Mouse (Mus musculus): ENCODE results near the gene Sult2a7. TPM values are rescaled to one million over a fixed set of nuclear protein-coding genes. Genes with fewer than 3 reads are reported as not detected.

Sult2a7 gene
- polyA plus RNA-seq, 1 experiment: not detected

DNA sequence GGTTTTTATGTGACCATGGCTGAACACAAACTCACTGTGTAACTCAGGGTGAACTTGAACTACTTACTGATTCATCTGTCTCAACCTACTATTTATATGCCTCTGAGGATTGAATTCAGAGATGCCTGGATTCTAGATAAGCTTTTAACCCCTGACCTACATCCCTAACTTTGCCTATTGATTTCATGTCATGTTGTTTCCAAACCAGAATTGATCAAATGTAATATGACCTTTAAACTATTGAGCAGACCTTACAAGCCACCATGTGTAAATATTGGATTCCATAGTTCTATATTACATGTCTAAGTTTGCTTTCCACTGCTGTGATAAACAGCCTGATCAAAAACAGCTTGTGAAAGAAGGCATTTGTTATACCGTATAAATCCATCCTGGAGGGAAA is 55.5 kb downstream of the Sult2a7 start:
- no peak for DNase-seq (ENCODE audit: low read depth in 1 of 2, low spot score in 2 of 2)
- Histone ChIP-seq H3K36me3 (ENCODE audit: control insufficient read depth, insufficient read depth, low read length) (no peaks in the 10 kb centered on the region), H3K27me3 (ENCODE audit: control insufficient read depth, insufficient read depth, low read length) (no peaks in the 10 kb centered on the region), H3K27ac (ENCODE audit: insufficient read depth, low read length) (no peak overlapping the region), H3K4me3 (ENCODE audit: extremely low read depth, insufficient read depth, insufficient read length) (no peak overlapping the region), H3K4me1 (ENCODE audit: control insufficient read depth, insufficient read depth, insufficient read length) (no peaks in the 10 kb centered on the region)
- WGBS: 75% methylated on average over 1 of the region's 1 CpGs
- TF ChIP-seq POLR2A (IDR thresholded peaks at IDR 0.05; ENCODE audit: low read depth, low read length): no peak
- TF ChIP-seq CTCF (IDR thresholded peaks at IDR 0.05; ENCODE audit: extremely low read depth, insufficient read depth, insufficient read length, insufficient replicate concordance): no peak

DNA sequence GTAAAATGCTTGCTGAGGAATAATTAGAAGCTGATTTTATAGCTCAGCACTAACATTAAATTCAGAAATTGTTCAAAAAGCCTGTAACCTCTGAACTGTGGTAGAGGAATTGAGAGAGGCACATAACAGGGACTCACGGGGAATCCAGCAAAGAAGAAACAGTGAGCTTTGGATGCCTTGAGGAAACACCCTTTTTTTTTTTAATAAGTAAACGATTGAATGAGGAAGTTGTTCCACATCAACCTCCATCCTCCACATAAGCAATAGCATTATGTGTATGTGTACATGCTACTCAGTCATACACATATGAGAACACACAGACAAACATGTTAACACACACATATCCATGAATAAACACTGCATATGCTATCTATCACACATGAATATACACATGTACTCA is 56.0 kb downstream of the Sult2a7 start:
- Histone ChIP-seq H3K36me3 (ENCODE audit: control insufficient read depth, insufficient read depth, low read length) (no peaks in the 10 kb centered on the region), H3K4me1 (ENCODE audit: control insufficient read depth, insufficient read depth, insufficient read length) (no peaks in the 10 kb centered on the region), H3K4me3 (ENCODE audit: extremely low read depth, insufficient read depth, insufficient read length) (no peak overlapping the region), H3K27ac (ENCODE audit: insufficient read depth, low read length) (no peak overlapping the region), H3K27me3 (ENCODE audit: control insufficient read depth, insufficient read depth, low read length) (no peaks in the 10 kb centered on the region)
- WGBS: 83% methylated on average over 2 of the region's 2 CpGs
- DNase-seq (ENCODE audit: low read depth in 1 of 2, low spot score in 2 of 2): no peak
- no peak for TF ChIP-seq POLR2A (IDR thresholded peaks at IDR 0.05; ENCODE audit: low read depth, low read length)
- TF ChIP-seq CTCF (IDR thresholded peaks at IDR 0.05; ENCODE audit: extremely low read depth, insufficient read depth, insufficient read length, insufficient replicate concordance): no peak

Other genes starting within 250 kb of the Sult2a7 start
- not detected in 2 replicates for gene Sult2a6, start 239.4 kb downstream of the Sult2a7 start, polyA plus RNA-seq (2012; rRNA removed)
- not detected in 2 replicates for gene Obox8, start 160.7 kb downstream of the Sult2a7 start, polyA plus RNA-seq (2012; rRNA removed)
- gene Sult2a8, start 47.5 kb downstream of the Sult2a7 start, polyA plus RNA-seq (2012; rRNA removed): not detected in 2 replicates
- not detected in 2 replicates for gene Vmn1r90, start 69.3 kb upstream of the Sult2a7 start, polyA plus RNA-seq (2012; rRNA removed)
- not detected in 2 replicates for gene Obox7, start 165.3 kb upstream of the Sult2a7 start, polyA plus RNA-seq (2012; rRNA removed)

Measured in spleen, adult 2 months (tissue).